Mouse (Mus musculus): ENCODE measurements around the gene Etl4. TPM values are rescaled to one million over a fixed set of nuclear protein-coding genes. Genes with fewer than 3 reads are reported as not detected.

Gene Etl4
- total RNA-seq, 2 experiments from 2014 or later = 36.8 to 38.5 TPM

GRCm38 (mm10) chr2:20774462-20774861 is 864.9 kb downstream of the Etl4 start:
- DNase-seq = no peak

- DNase-seq = no peak
Observed at GRCm38 (mm10) chr2:20776171-20776704, 866.7 kb downstream of the Etl4 start.

- DNase-seq = peak; percentile 44
Observed at GRCm38 (mm10) chr2:20777931-20778330, 868.4 kb downstream of the Etl4 start.

- DNase-seq = peak; percentile 70
Observed at GRCm38 (mm10) chr2:20779484-20780381, 870.2 kb downstream of the Etl4 start.

- no peak for DNase-seq
Observed at GRCm38 (mm10) chr2:20801236-20801890, 891.8 kb downstream of the Etl4 start.

GRCm38 (mm10) chr2:20811506-20811905 is 901.9 kb downstream of the Etl4 start:
- DNase-seq = peak; percentile 47

GRCm38 (mm10) chr2:20813986-20814385 is 904.4 kb downstream of the Etl4 start:
- DNase-seq = no peak

- no peak for DNase-seq
Observed at GRCm38 (mm10) chr2:20818226-20818625, 908.6 kb downstream of the Etl4 start.

- no peak for DNase-seq
Observed at GRCm38 (mm10) chr2:20826258-20826657, 916.7 kb downstream of the Etl4 start.

- no peak for DNase-seq
Observed at GRCm38 (mm10) chr2:20830882-20831281, 921.3 kb downstream of the Etl4 start.

- DNase-seq = no peak
Observed at GRCm38 (mm10) chr2:20831608-20832406, 922.2 kb downstream of the Etl4 start.

GRCm38 (mm10) chr2:20849346-20849745 is 939.8 kb downstream of the Etl4 start:
- no peak for DNase-seq

Small RNA genes lying within 50 kb of the gene (microRNA-seq; reads per million reads assigned to microRNA genes)
- gene Gm44457 = 0 reads per million in 2 experiments

Data from heart, postnatal 4 days (tissue).